Mouse (Mus musculus): ENCODE measurements around the gene Scyl1. TPM values are rescaled to one million over a fixed set of nuclear protein-coding genes. Genes with fewer than 3 reads are reported as not detected.

Gene Scyl1
- total and polyA plus RNA-seq, 3 experiments = 36.0 to 64.1 TPM; not detected in 1

- TF ChIP-seq RAD21 (IDR thresholded peaks at IDR 0.05; ENCODE audit: low read depth, low read length) = no peak
- TF ChIP-seq EP300 (IDR thresholded peaks at IDR 0.05; ENCODE audit: low read depth in 1 of 2, low read length in 2 of 2) = no peak
- no peak for TF ChIP-seq E2F4 (IDR thresholded peaks at IDR 0.05; ENCODE audit: borderline replicate concordance, low read depth, low read length)
- TF ChIP-seq CHD1 (IDR thresholded peaks at IDR 0.05; ENCODE audit: low read depth, low read length) = no peak
- no peak for TF ChIP-seq CTCF (IDR thresholded peaks at IDR 0.05 in 2 of 3, conservative IDR thresholded peaks at IDR 0.05 in 1 of 3; ENCODE audit: control insufficient read depth in 1 of 3, insufficient read depth in 1 of 3, low read depth in 2 of 3, low read length in 3 of 3, poor library complexity in 1 of 3, severe bottlenecking in 1 of 3)
- 0 out of 2 replicates have a peak, but pooled peaks have one; percentile 44 for TF ChIP-seq TBP (IDR thresholded peaks at IDR 0.05; ENCODE audit: low read depth, low read length)
- TF ChIP-seq CHD2 (IDR thresholded peaks at IDR 0.05; ENCODE audit: low read length) = no peak
- TF ChIP-seq GATA1 (IDR thresholded peaks at IDR 0.05; ENCODE audit: low read depth, low read length) = peak; percentile 54
- 0 out of 2 replicates have a peak, but pooled peaks have one; percentile 28 for TF ChIP-seq SIN3A (IDR thresholded peaks at IDR 0.05; ENCODE audit: low read length)
- TF ChIP-seq ZNF384 (IDR thresholded peaks at IDR 0.05; ENCODE audit: low read depth, low read length) = no peak
- peak; percentile 85 for TF ChIP-seq RCOR1 (IDR thresholded peaks at IDR 0.05; ENCODE audit: low read depth, low read length)
- no peak for TF ChIP-seq MYB (IDR thresholded peaks at IDR 0.05; ENCODE audit: low read depth, low read length)
- TF ChIP-seq SMC3 (IDR thresholded peaks at IDR 0.05; ENCODE audit: low read depth, low read length) = 0 out of 2 replicates have a peak, but pooled peaks have one; percentile 8
- Histone ChIP-seq H3K4me3 (ENCODE audit: control insufficient read depth in 1 of 2, insufficient read depth in 1 of 2, low read depth in 2 of 2, low read length in 2 of 2) (0 out of 4 replicates have a peak overlapping the region, but pooled peaks of 1 of the 2 experiments have one; percentile 1), H3K9ac (ENCODE audit: control insufficient read depth, low read depth, low read length, poor library complexity, severe bottlenecking) (no peak overlapping the region), H3K27ac (ENCODE audit: control insufficient read depth, low read depth, low read length) (no peak overlapping the region), H3K36me3 (ENCODE audit: control insufficient read depth in 1 of 2, insufficient read depth in 2 of 2, low read length in 2 of 2) (peaks cover 0 to 12% of the 10 kb centered on the region in 2 experiments; a peak in 2 of 4 replicates), H3K27me3 (ENCODE audit: control insufficient read depth in 1 of 2, insufficient read depth in 2 of 2, low read length in 2 of 2) (no peaks in the 10 kb centered on the region), H3K4me1 (ENCODE audit: control insufficient read depth in 1 of 2, insufficient read depth in 2 of 2, low read length in 2 of 2) (peaks cover 0 to 19% of the 10 kb centered on the region in 2 experiments; a peak in 2 of 4 replicates), H3K79me2 (ENCODE audit: control insufficient read depth, insufficient read depth, low read length, poor library complexity) (peaks cover 14% of the 10 kb centered on the region), H3K9me3 (replicated peaks; ENCODE audit: insufficient read depth, low read length) (no peaks in the 10 kb centered on the region)
- peak; percentile 79 for DNase-seq (ENCODE audit: low read depth, low spot score)
Measured at GRCm38 (mm10) chr19:5734325-5734724, 36.9 kb downstream of the Scyl1 start.

GRCm38 (mm10) chr19:5731264-5731978 lies 39.8 kb downstream of the Scyl1 start:
- peaks cover 0 to 37% of the 10 kb centered on the region in 2 experiments; a peak in 2 of 4 replicates for H3K4me1 ChIP-seq (ENCODE audit: control insufficient read depth in 1 of 2, insufficient read depth in 2 of 2, low read length in 2 of 2)
- peaks cover 26% of the 10 kb centered on the region for H3K79me2 ChIP-seq (ENCODE audit: control insufficient read depth, insufficient read depth, low read length, poor library complexity)
- H3K9ac ChIP-seq (ENCODE audit: control insufficient read depth, low read depth, low read length, poor library complexity, severe bottlenecking) = peak overlapping the region; percentile 82
- H3K4me3 ChIP-seq (ENCODE audit: control insufficient read depth in 1 of 2, insufficient read depth in 1 of 2, low read depth in 2 of 2, low read length in 2 of 2) = peak overlapping the region; percentile 66 to 89
- no peaks in the 10 kb centered on the region for H3K9me3 ChIP-seq (replicated peaks; ENCODE audit: insufficient read depth, low read length)
- no peaks in the 10 kb centered on the region for H3K27me3 ChIP-seq (ENCODE audit: control insufficient read depth in 1 of 2, insufficient read depth in 2 of 2, low read length in 2 of 2)
- peaks cover 0 to 20% of the 10 kb centered on the region in 2 experiments; a peak in 2 of 4 replicates for H3K36me3 ChIP-seq (ENCODE audit: control insufficient read depth in 1 of 2, insufficient read depth in 2 of 2, low read length in 2 of 2)
- peak; percentile 97 for DNase-seq (ENCODE audit: low read depth, low spot score)
- peak overlapping the region; percentile 37 for H3K27ac ChIP-seq (ENCODE audit: control insufficient read depth, low read depth, low read length)
- TF ChIP-seq HCFC1 (IDR thresholded peaks at IDR 0.05; ENCODE audit: low read depth, low read length) = peak; percentile 95
- TF ChIP-seq SIN3A (IDR thresholded peaks at IDR 0.05; ENCODE audit: low read length) = peak; percentile 98
- peak; percentile 83 for TF ChIP-seq POLR2AphosphoS2 (IDR thresholded peaks at IDR 0.05; ENCODE audit: low read length)
- no peak for TF ChIP-seq ZC3H11A (IDR thresholded peaks at IDR 0.05; ENCODE audit: low read depth, low read length)
- TF ChIP-seq CTCF (IDR thresholded peaks at IDR 0.05 in 2 of 3, conservative IDR thresholded peaks at IDR 0.05 in 1 of 3; ENCODE audit: control insufficient read depth in 1 of 3, insufficient read depth in 1 of 3, low read depth in 2 of 3, low read length in 3 of 3, poor library complexity in 1 of 3, severe bottlenecking in 1 of 3) = no peak
- TF ChIP-seq TCF12 (IDR thresholded peaks at IDR 0.05; ENCODE audit: low read depth, low read length) = peak; percentile 58; the same call in 1 of the 2 replicates
- TF ChIP-seq TBP (IDR thresholded peaks at IDR 0.05; ENCODE audit: low read depth, low read length) = peak; percentile 87
- TF ChIP-seq USF1 (IDR thresholded peaks at IDR 0.05; ENCODE audit: low read depth, low read length) = peak; percentile 86
- no peak for TF ChIP-seq RAD21 (IDR thresholded peaks at IDR 0.05; ENCODE audit: low read depth, low read length)
- TF ChIP-seq POLR2AphosphoS5 (IDR thresholded peaks at IDR 0.05; ENCODE audit: borderline replicate concordance, low read depth, low read length) = 0 out of 2 replicates have a peak, but pooled peaks have one; percentile 19
- TF ChIP-seq SMC3 (IDR thresholded peaks at IDR 0.05; ENCODE audit: low read depth, low read length) = no peak
- peak; percentile 85; the same call in 1 of the 2 replicates for TF ChIP-seq MAZ (IDR thresholded peaks at IDR 0.05; ENCODE audit: low read depth, low read length)
- peak; percentile 86 for TF ChIP-seq ELF1 (IDR thresholded peaks at IDR 0.05; ENCODE audit: low read depth, low read length)
- TF ChIP-seq MAFK (IDR thresholded peaks at IDR 0.05; ENCODE audit: borderline replicate concordance, low read depth, low read length) = no peak
- TF ChIP-seq NELFE (IDR thresholded peaks at IDR 0.05; ENCODE audit: low read depth, low read length) = peak; percentile 91
- TF ChIP-seq POLR2A (IDR thresholded peaks at IDR 0.05; ENCODE audit: control insufficient read depth in 1 of 2, insufficient read depth in 1 of 2, low read depth in 1 of 2, low read length in 2 of 2, poor library complexity in 1 of 2) = peak; percentile 77 to 92
- peak; percentile 64; the same call in 1 of the 2 replicates for TF ChIP-seq KAT2A (conservative IDR thresholded peaks at IDR 0.05; ENCODE audit: low read depth, low read length)
- no peak for TF ChIP-seq UBTF (IDR thresholded peaks at IDR 0.05; ENCODE audit: borderline replicate concordance, insufficient read depth, low read depth, low read length)
- TF ChIP-seq RCOR1 (IDR thresholded peaks at IDR 0.05; ENCODE audit: low read depth, low read length) = no peak
- no peak for TF ChIP-seq ZNF384 (IDR thresholded peaks at IDR 0.05; ENCODE audit: low read depth, low read length)
- TF ChIP-seq MXI1 (IDR thresholded peaks at IDR 0.05; ENCODE audit: low read depth, low read length) = peak; percentile 98
- TF ChIP-seq ZKSCAN1 (IDR thresholded peaks at IDR 0.05; ENCODE audit: low read depth, low read length) = no peak
- no peak for TF ChIP-seq EP300 (IDR thresholded peaks at IDR 0.05; ENCODE audit: low read depth in 1 of 2, low read length in 2 of 2)
